Mouse (Mus musculus): ENCODE results near the gene Ddb1. TPM values are rescaled to one million over a fixed set of nuclear protein-coding genes. Genes with fewer than 3 reads are reported as not detected.

Gene Ddb1
- polyA plus RNA-seq (2017; shearing (Covaris generic)) = 152 TPM

DNA sequence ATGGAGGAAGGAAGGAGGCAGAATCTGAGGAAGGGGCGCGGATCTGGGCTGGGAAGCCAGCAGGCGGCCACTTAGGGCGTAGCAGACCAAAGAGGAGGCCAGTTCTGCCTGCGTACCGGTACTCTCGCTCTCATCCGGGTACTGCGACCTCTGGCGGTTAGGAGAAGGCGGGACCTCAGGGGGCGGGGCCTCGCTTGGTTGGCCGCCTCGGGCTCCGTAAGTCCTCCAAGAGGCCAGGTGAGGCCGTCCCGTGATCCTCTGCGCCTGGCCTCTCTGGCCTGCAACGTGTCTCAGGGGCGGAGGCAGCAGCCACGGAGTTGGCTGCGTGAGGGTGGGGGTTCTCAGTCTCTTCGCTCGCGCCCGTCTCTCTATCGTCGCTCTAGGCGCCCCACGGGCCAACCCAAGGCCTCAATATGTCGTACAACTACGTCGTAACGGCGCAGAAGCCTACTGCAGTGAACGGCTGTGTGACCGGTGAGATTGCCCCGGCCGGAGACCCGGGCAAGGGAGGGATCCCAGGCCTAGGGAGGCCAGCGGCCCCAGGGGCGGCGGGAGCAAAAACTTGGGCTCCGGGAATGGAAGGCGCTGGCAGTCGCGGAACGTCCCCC is at the start of gene Ddb1, which contains the start of gene Tkfc:
Gene Ddb1 (plus strand): TSS at position 35 of the 608 bp plus-strand sequence.
Gene Tkfc (minus strand): TSS at position 362 of the 608 bp plus-strand sequence.

GRCm38 (mm10) chr19:10555624-10556510 is 49.3 kb upstream of the Ddb1 start, which contains the start of gene Tmem216:
Gene Tmem216 (minus strand): TSS chr19:10556238.

GRCm38 (mm10) chr19:10576690-10577561 is 28.2 kb upstream of the Ddb1 start, which contains the start of the genes Cyb561a3 and Tmem138:
Gene Cyb561a3 (plus strand): TSS chr19:10577172.
Gene Tmem138 (minus strand): TSS chr19:10577362.

GRCm38 (mm10) chr19:10634106-10634871 is 29.2 kb downstream of the Ddb1 start, which contains the start of gene Vwce:
Gene Vwce (plus strand): TSS chr19:10634213.

DNA sequence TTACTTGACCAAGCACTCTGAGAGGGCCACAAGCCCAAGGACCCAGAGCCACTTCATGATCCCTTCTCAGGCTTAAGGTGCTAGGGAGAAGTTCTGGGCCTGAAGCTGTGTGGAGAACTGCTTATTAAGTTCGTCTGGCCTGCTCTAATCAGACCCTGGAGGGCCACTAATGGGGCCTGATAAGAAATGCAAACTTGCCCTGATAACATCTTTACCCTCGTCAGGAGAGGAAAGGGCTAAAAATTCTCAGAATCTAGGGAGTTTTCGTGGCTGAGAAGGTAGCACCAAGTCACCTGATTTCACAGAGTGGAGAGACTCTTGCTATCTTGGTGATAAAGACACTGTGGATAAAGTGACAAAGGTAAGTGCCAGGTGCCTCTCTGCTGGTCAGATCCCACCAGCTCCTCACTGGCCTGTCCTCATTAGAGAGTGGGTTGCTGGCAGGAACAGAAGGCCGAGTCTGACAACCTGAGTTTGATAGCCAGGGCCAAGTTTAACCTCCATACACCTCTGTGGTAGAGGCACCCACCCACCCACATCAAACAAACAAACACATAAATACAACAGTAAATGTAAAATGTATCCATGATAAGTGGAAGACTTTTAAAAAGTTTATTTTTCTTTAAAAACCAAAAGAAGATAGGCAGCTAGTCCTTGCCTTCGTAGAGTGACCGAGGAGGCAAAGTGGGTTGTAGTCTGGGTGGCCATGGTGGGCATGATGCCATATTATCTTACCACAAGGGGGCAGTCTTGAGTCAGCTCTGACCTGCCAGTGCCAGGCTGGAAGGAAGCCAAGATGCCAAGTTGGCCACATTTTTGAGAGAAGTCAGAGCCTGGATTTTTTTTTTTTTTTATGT is 73.0 kb downstream of the Ddb1 start, which contains the start of gene Pga5:
Gene Pga5 (minus strand): TSS at position 157 of the 857 bp plus-strand sequence.

Other genes starting within 250 kb of the Ddb1 start
- not detected for gene Syt7, start 216.2 kb upstream of the Ddb1 start, polyA plus RNA-seq (2017; shearing (Covaris generic))
- not detected for gene Lrrc10b, start 147.9 kb upstream of the Ddb1 start, polyA plus RNA-seq (2017; shearing (Covaris generic))
- 0.39 TPM for gene Ppp1r32, start 122.4 kb upstream of the Ddb1 start, polyA plus RNA-seq (2017; shearing (Covaris generic))
- gene Cpsf7, start 80.1 kb upstream of the Ddb1 start, polyA plus RNA-seq (2017; shearing (Covaris generic)) = 36.9 TPM
- gene Sdhaf2, start 79.2 kb upstream of the Ddb1 start, polyA plus RNA-seq (2017; shearing (Covaris generic)) = 50.1 TPM
- 5.2 TPM for gene Tmem216, start 49.1 kb upstream of the Ddb1 start, polyA plus RNA-seq (2017; shearing (Covaris generic))
- 25.4 TPM for gene Cyb561a3, start 28.2 kb upstream of the Ddb1 start, polyA plus RNA-seq (2017; shearing (Covaris generic))
- 6.9 TPM for gene Tmem138, start 28.0 kb upstream of the Ddb1 start, polyA plus RNA-seq (2017; shearing (Covaris generic))
- 3.3 TPM for gene Tkfc, start 327 bp downstream of the Ddb1 start, polyA plus RNA-seq (2017; shearing (Covaris generic))
- 0.96 TPM for gene Vwce, start 28.9 kb downstream of the Ddb1 start, polyA plus RNA-seq (2017; shearing (Covaris generic))
- gene Pga5, start 72.7 kb downstream of the Ddb1 start, polyA plus RNA-seq (2017; shearing (Covaris generic)) = not detected
- gene Vps37c, start 83.4 kb downstream of the Ddb1 start, polyA plus RNA-seq (2017; shearing (Covaris generic)) = 24.7 TPM
- 371 TPM for gene Cd5, start 133.7 kb downstream of the Ddb1 start, polyA plus RNA-seq (2017; shearing (Covaris generic))
- gene Cd6, start 224.7 kb downstream of the Ddb1 start, polyA plus RNA-seq (2017; shearing (Covaris generic)) = 429 TPM
- gene Slc15a3, start 234.4 kb downstream of the Ddb1 start, polyA plus RNA-seq (2017; shearing (Covaris generic)) = not detected

Data from naive thymus-derived CD4-positive, alpha-beta T cell, adult 5 months (primary cell).